11 mouse cellular contexts compared by ENCODE assay signal in the genomic region with DNA sequence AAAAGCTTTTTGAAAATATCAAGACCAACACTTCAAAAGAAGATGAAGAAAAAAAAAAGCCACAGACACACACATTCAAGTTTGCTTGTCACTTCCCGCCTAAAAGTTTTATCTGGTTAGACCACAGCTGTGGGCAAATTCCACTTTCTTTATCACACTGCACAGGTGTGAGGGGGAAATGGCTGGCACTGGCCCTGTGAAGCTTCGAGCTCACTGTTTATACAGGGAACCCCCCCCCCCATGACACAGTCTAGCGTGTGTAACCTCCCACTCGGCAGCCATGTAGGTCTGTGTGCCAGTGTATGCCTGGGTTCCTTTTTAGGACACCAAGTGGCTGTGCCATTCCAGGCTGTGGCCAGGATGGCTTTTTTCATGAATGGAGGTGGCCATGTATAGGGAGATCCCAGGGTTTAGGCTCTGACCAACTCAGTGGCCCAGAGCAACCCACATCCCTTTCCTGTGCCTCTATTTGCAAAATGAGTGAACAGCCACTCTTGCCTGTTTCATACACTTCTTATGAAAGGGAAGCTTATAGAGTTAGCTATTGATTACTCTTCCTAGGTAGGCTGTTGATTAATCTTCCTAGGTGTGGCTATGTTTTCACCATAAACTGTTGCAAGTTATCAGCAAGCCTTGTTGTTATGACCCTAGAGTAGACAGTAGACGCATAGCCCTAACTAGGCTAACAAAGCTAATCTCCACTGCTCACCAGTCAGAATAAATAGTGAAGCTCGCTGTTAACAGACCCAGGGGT. TPM values are rescaled to one million over a fixed set of nuclear protein-coding genes. Genes with fewer than 3 reads are reported as not detected.
DNase-seq lines count a peak whose midpoint lies in the region; ATAC-seq lines count a peak whose summit lies in the region.
"Had no signal": no experiment of that assay in that cellular context is flagged by ENCODE, and none has a peak within 500 bp of the region (broad histone marks: within the 10 kb centered on the region; RNA-seq: fewer than 3 reads in every experiment).

No protein-coding gene starts in this region.

- H3K27ac ChIP-seq in heart, embryonic 11.5 days (ENCODE audit: low read depth, low read length) = peak overlapping the region; percentile 87
- H3K27ac ChIP-seq in liver, embryonic 16.5 days (ENCODE audit: low read length) = peak overlapping the region; percentile 95
- H3K27ac ChIP-seq: hindbrain, embryonic 14.5 days had no signal

- DNase-seq in heart, adult 8-10 months (ENCODE audit: low spot score) = no peak
- DNase-seq in c-Kit-positive CD71-positive TER-119-negative erythroid progenitor cells, embryonic 14.5 days (ENCODE audit: low read depth) = peak; percentile 92
- DNase-seq in thymus, adult 18-20 months = peak; percentile 55 to 73
- no peak for DNase-seq in right cerebral cortex, postnatal 36 days (ENCODE audit: low spot score in 2 of 2)
- DNase-seq in adrenal gland, postnatal 4 days (ENCODE audit: low spot score in 2 of 2) = no peak
- no peak for DNase-seq in cerebellum, postnatal 4 days (ENCODE audit: low spot score in 2 of 2)
- DNase-seq: adrenal gland, postnatal 25 days had no signal

- H3K27me3 ChIP-seq in heart, embryonic 11.5 days (ENCODE audit: control insufficient read depth, insufficient read depth, low read length) = no peaks in the 10 kb centered on the region
- no peaks in the 10 kb centered on the region for H3K27me3 ChIP-seq in liver, embryonic 16.5 days (ENCODE audit: control insufficient read depth, insufficient read depth, low read depth, low read length)
- H3K27me3 ChIP-seq: CH12.LX had no signal

- no peaks in the 10 kb centered on the region for H3K9me3 ChIP-seq in heart, embryonic 11.5 days (replicated peaks; ENCODE audit: control insufficient read depth, low read length)
- no peaks in the 10 kb centered on the region for H3K9me3 ChIP-seq in liver, embryonic 16.5 days (replicated peaks; ENCODE audit: control insufficient read depth, low read length)

- no peaks in the 10 kb centered on the region; the same call in 1 of the 2 replicates for H3K4me1 ChIP-seq in heart, embryonic 11.5 days (ENCODE audit: control insufficient read depth, insufficient read depth, low read length)
- peaks cover 52% of the 10 kb centered on the region for H3K4me1 ChIP-seq in liver, embryonic 16.5 days (ENCODE audit: control insufficient read depth, low read depth, low read length)

- peak overlapping the region; percentile 68 for H3K9ac ChIP-seq in heart, embryonic 11.5 days (ENCODE audit: low read depth, low read length)
- H3K9ac ChIP-seq in liver, embryonic 16.5 days (ENCODE audit: low read depth, low read length) = peak overlapping the region; percentile 80
- H3K9ac ChIP-seq: hindbrain, embryonic 14.5 days had no signal

- peak; percentile 88 for ATAC-seq in heart, embryonic 11.5 days (replicated peaks; ENCODE audit: insufficient number of reproducible peaks, low FRiP score, low TSS enrichment)
- peak; percentile 83 for ATAC-seq in liver, embryonic 16.5 days (ENCODE audit: low read depth)

- peak overlapping the region; percentile 37 for H3K4me3 ChIP-seq in heart, embryonic 11.5 days (ENCODE audit: low read depth, low read length)
- H3K4me3 ChIP-seq in liver, embryonic 16.5 days (ENCODE audit: low read depth, low read length) = peak overlapping the region; percentile 72

- 60% methylated on average over 6 of the region's 6 CpGs for WGBS in heart, embryonic 11.5 days (ENCODE audit: insufficient replicate concordance)
- 13% methylated on average over 6 of the region's 6 CpGs for WGBS in liver, embryonic 16.5 days (ENCODE audit: insufficient replicate concordance)

- H3K4me2 ChIP-seq in heart, embryonic 11.5 days = peak overlapping the region; percentile 39
- peak overlapping the region; percentile 62 for H3K4me2 ChIP-seq in liver, embryonic 16.5 days (ENCODE audit: low read depth, low read length)
- H3K4me2 ChIP-seq: hindbrain, embryonic 14.5 days had no signal

- H3K36me3 ChIP-seq in heart, embryonic 11.5 days (ENCODE audit: control insufficient read depth, insufficient read depth, low read length) = no peaks in the 10 kb centered on the region
- H3K36me3 ChIP-seq in liver, embryonic 16.5 days (ENCODE audit: control insufficient read depth, insufficient read depth) = peaks cover 21% of the 10 kb centered on the region

RNA-seq across cellular contexts. Expression of a gene that starts 9.1 kb away (rescaled TPM):
- polyA plus RNA-seq in heart, embryonic 11.5 days (2014; fragmentation: Nextera tagmentation; extraction: Ambion mirVana) = 64.3 and 76.3 TPM in 2 replicates
- total RNA-seq in heart, adult 8-10 months (2022) = under 1 TPM in 1 of 4 experiments, not detected in 3; 0.37 TPM
- 375 and 394 TPM in 2 replicates for polyA plus RNA-seq in liver, embryonic 16.5 days (2015; fragmentation: Nextera tagmentation; extraction: Ambion mirVana)
- total RNA-seq in adrenal gland, postnatal 4 days (2021) = 10 to 100 TPM in 1 of 2 experiments, 1 to 10 TPM in 1; 7.3 to 17.9 TPM
- total RNA-seq: adrenal gland, postnatal 25 days; CH12.LX had no signal

RNA-seq across cellular contexts. Expression of a gene that starts 15.0 kb away (rescaled TPM):
- polyA plus RNA-seq in heart, embryonic 11.5 days (2014; fragmentation: Nextera tagmentation; extraction: Ambion mirVana) = 8.4 and 11.5 TPM in 2 replicates
- 1 to 10 TPM; 2.1 to 3.7 (median 3.2) TPM for total RNA-seq in heart, adult 8-10 months (2022)
- 6.3 and 7.1 TPM in 2 replicates for polyA plus RNA-seq in liver, embryonic 16.5 days (2015; fragmentation: Nextera tagmentation; extraction: Ambion mirVana)
- 1 to 10 TPM; 7.4 to 7.8 TPM for total RNA-seq in adrenal gland, postnatal 4 days (2021)

RNA-seq across cellular contexts. Expression of a gene that starts 46.5 kb away (rescaled TPM):
- polyA plus RNA-seq in heart, embryonic 11.5 days (2014; fragmentation: Nextera tagmentation; extraction: Ambion mirVana) = 213 and 243 TPM in 2 replicates
- 10 to 100 TPM; 59.5 to 64.7 (median 61.5) TPM for total RNA-seq in heart, adult 8-10 months (2022)
- polyA plus RNA-seq in liver, embryonic 16.5 days (2015; fragmentation: Nextera tagmentation; extraction: Ambion mirVana) = 318 and 338 TPM in 2 replicates
- total RNA-seq in adrenal gland, postnatal 4 days (2021) = 100 to 1,000 TPM; 185 to 204 TPM

Comparison
In these comparisons a context has a peak if more than half of its experiments do, and no peak if none do; other contexts are left out.
1. DNase-seq: peak in c-Kit-positive CD71-positive TER-119-negative erythroid progenitor cells, embryonic 14.5 days (single experiment) and thymus, adult 18-20 months (2 of 2); none in heart, adult 8-10 months (single experiment), right cerebral cortex, postnatal 36 days (0 of 2), adrenal gland, postnatal 4 days (0 of 2) and cerebellum, postnatal 4 days (0 of 2).
2. RNA of a gene that starts 9.1 kb away (total RNA-seq): 7.3 to 17.9 TPM in adrenal gland, postnatal 4 days; 0.37 TPM in heart, adult 8-10 months; every median in the first group is over 4 times any median in the second.